Mouse (Mus musculus) C2C12 (cell line): ENCODE data around the gene Actrt2.

Experiments
- CEBPB ChIP-seq: IDR thresholded peaks from one replicate; pipeline ENCODE4 v1.6.1; 2011; ENCODE audit warnings: low read depth, mild to moderate bottlenecking, control low read depth, moderate library complexity
- CTCF ChIP-seq: IDR thresholded peaks from one replicate; pipeline ENCODE4 v1.5.1; 2011; ENCODE audit not compliant: control insufficient read depth, insufficient read depth, insufficient read length
- FOSL1 ChIP-seq: IDR thresholded peaks from one replicate; pipeline ENCODE4 v1.8.0; 2011; ENCODE audit warnings: mild to moderate bottlenecking, low read length; ENCODE audit not compliant: poor library complexity, insufficient read depth, severe bottlenecking
- MAX ChIP-seq: IDR thresholded peaks from one replicate; pipeline ENCODE4 v1.6.1; 2011; ENCODE audit warnings: mild to moderate bottlenecking, control low read depth
- MYOD1 ChIP-seq: IDR thresholded peaks from one replicate; pipeline ENCODE4 v1.6.1; 2011; ENCODE audit warnings: low read depth; ENCODE audit not compliant: control insufficient read depth, insufficient read length
- USF1 ChIP-seq: IDR thresholded peaks from one replicate; pipeline ENCODE4 v1.6.1; 2011; ENCODE audit warnings: low read depth, mild to moderate bottlenecking, control low read depth, moderate library complexity

GRCm38 (mm10) chr4:154672027-154672426 is 4.4 kb upstream of the Actrt2 start:
- TF ChIP-seq CTCF (no peak), FOSL1 (no peak), USF1 (no peak), MAX (no peak), MYOD1 (no peak), CEBPB (no peak)
